Mouse (Mus musculus): ENCODE measurements at regions not wholly inside any gene's neighbourhood (a gene's known extent, or its start where the extent isn't known, plus 50 kb on each side); places are given as distances from the start of the nearest gene placed in this dataset.

DNA sequence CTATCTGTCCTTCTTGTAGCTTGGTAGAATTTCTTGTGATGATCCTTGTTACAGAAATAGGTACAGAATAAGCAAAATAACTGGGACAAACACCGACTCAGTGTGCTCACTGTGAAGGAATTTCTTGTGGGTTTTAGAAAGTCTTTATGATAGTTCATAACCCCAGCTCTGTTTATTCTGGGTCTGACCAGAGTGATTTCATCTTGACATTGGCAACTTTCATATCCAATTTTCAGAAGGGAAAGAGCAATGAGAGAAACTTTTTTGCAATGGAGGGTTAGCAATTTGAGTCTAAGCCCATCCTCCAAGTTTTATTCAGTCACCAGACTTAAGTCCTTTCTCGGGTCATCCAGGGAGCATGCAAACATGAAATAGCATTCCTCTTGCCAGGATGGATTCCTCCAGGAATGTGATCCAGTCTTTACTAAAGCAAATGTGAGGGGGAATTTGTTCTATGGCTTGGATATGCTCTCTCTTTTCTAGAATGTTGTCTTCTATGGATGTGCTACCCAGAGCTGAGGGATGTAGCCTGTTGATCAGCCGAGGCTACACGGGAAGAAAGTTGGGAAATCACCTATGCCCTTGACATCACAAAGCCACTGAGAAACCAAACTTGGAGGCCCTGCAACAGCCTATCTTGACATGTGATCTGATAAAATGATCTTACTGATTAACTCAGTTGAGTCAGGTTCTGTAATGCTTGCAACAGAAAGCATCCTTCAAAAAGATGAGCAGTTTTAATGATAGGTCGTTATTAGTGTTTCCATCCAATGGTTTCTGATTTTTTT lies 163.2 kb upstream of the Olig3 start:
- TF ChIP-seq ZMIZ1 (IDR thresholded peaks at IDR 0.05; ENCODE audit: low read depth, low read length), result no peak
- TF ChIP-seq MYC (IDR thresholded peaks at IDR 0.05; ENCODE audit: low read depth, low read length), result no peak
- TF ChIP-seq MXI1 (IDR thresholded peaks at IDR 0.05; ENCODE audit: low read depth, low read length), result no peak
- TF ChIP-seq RAD21 (IDR thresholded peaks at IDR 0.05; ENCODE audit: low read depth, low read length), result no peak
- TF ChIP-seq TAL1 (IDR thresholded peaks at IDR 0.05; ENCODE audit: low read length), result no peak
- TF ChIP-seq TBP (IDR thresholded peaks at IDR 0.05; ENCODE audit: low read depth, low read length), result no peak
- no peak for TF ChIP-seq USF2 (IDR thresholded peaks at IDR 0.05; ENCODE audit: borderline replicate concordance in 1 of 2, insufficient read depth in 1 of 2, low read depth in 1 of 2, low read length in 2 of 2)
- Histone ChIP-seq H3K9me3 (replicated peaks; ENCODE audit: insufficient read depth, low read length) (no peaks in the 10 kb centered on the region), H3K27ac (ENCODE audit: control insufficient read depth, low read depth, low read length) (no peak overlapping the region), H3K4me3 (ENCODE audit: control insufficient read depth in 1 of 2, insufficient read depth in 1 of 2, low read depth in 2 of 2, low read length in 2 of 2) (no peak overlapping the region), H3K4me1 (ENCODE audit: control insufficient read depth in 1 of 2, insufficient read depth in 2 of 2, low read length in 2 of 2) (no peaks in the 10 kb centered on the region), H3K9ac (ENCODE audit: control insufficient read depth, low read depth, low read length, poor library complexity, severe bottlenecking) (no peak overlapping the region), H3K79me2 (ENCODE audit: control insufficient read depth, insufficient read depth, low read length, poor library complexity) (no peaks in the 10 kb centered on the region), H3K36me3 (ENCODE audit: control insufficient read depth in 1 of 2, insufficient read depth in 2 of 2, low read length in 2 of 2) (no peaks in the 10 kb centered on the region), H3K27me3 (ENCODE audit: control insufficient read depth in 1 of 2, insufficient read depth in 2 of 2, low read length in 2 of 2) (peaks cover 1 to 4% of the 10 kb centered on the region in 2 experiments)
- no peak for DNase-seq (ENCODE audit: low read depth, low spot score)

DNA sequence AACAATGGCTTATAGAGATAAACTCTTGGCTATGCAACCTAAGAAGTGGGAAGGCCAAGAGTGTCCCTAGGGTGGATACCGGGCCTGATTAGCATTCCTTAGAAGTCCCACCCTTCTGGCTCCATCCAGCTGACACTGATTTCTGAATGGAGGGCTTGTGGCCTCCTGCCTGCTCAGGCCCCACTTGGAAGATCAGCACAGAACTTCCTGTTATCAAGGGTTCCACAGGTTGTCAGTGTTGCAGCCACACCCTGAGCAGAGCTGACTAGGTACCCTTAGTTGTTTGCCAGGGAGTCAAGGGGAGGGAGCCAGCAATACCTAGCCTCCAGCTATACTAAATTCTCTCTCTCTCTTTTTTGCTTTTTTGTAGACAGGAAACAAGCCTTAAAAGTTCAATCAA lies 164.1 kb upstream of the Olig3 start:
- no peaks in the 10 kb centered on the region for H3K79me2 ChIP-seq (ENCODE audit: control insufficient read depth, insufficient read depth, low read length, poor library complexity)
- peaks cover 3 to 4% of the 10 kb centered on the region in 2 experiments for H3K27me3 ChIP-seq (ENCODE audit: control insufficient read depth in 1 of 2, insufficient read depth in 2 of 2, low read length in 2 of 2)
- no peak overlapping the region for H3K4me3 ChIP-seq (ENCODE audit: control insufficient read depth in 1 of 2, insufficient read depth in 1 of 2, low read depth in 2 of 2, low read length in 2 of 2)
- DNase-seq (ENCODE audit: low read depth, low spot score), result no peak
- H3K9ac ChIP-seq (ENCODE audit: control insufficient read depth, low read depth, low read length, poor library complexity, severe bottlenecking), result no peak overlapping the region
- H3K9me3 ChIP-seq (replicated peaks; ENCODE audit: insufficient read depth, low read length), result no peaks in the 10 kb centered on the region
- no peaks in the 10 kb centered on the region for H3K36me3 ChIP-seq (ENCODE audit: control insufficient read depth in 1 of 2, insufficient read depth in 2 of 2, low read length in 2 of 2)
- no peaks in the 10 kb centered on the region for H3K4me1 ChIP-seq (ENCODE audit: control insufficient read depth in 1 of 2, insufficient read depth in 2 of 2, low read length in 2 of 2)
- no peak for TF ChIP-seq JUND (IDR thresholded peaks at IDR 0.05; ENCODE audit: low read depth, low read length)
- no peak for TF ChIP-seq NELFE (IDR thresholded peaks at IDR 0.05; ENCODE audit: low read depth, low read length)
- no peak for TF ChIP-seq HCFC1 (IDR thresholded peaks at IDR 0.05; ENCODE audit: low read depth, low read length)
- no peak for TF ChIP-seq CTCF (IDR thresholded peaks at IDR 0.05 in 2 of 3, conservative IDR thresholded peaks at IDR 0.05 in 1 of 3; ENCODE audit: control insufficient read depth in 1 of 3, insufficient read depth in 1 of 3, low read depth in 2 of 3, low read length in 3 of 3, poor library complexity in 1 of 3, severe bottlenecking in 1 of 3)
- TF ChIP-seq ELF1 (IDR thresholded peaks at IDR 0.05; ENCODE audit: low read depth, low read length), result no peak
- no peak for TF ChIP-seq POLR2AphosphoS5 (IDR thresholded peaks at IDR 0.05; ENCODE audit: borderline replicate concordance, low read depth, low read length)
- no peak for TF ChIP-seq GABPA (IDR thresholded peaks at IDR 0.05; ENCODE audit: low read depth, low read length)
- no peak for TF ChIP-seq ZKSCAN1 (IDR thresholded peaks at IDR 0.05; ENCODE audit: low read depth, low read length)
- no peak for TF ChIP-seq POLR2A (IDR thresholded peaks at IDR 0.05; ENCODE audit: control insufficient read depth in 1 of 2, insufficient read depth in 1 of 2, low read depth in 1 of 2, low read length in 2 of 2, poor library complexity in 1 of 2)
- TF ChIP-seq E2F4 (IDR thresholded peaks at IDR 0.05; ENCODE audit: borderline replicate concordance, low read depth, low read length), result no peak
- TF ChIP-seq GATA1 (IDR thresholded peaks at IDR 0.05; ENCODE audit: low read depth, low read length), result no peak
- TF ChIP-seq USF2 (IDR thresholded peaks at IDR 0.05; ENCODE audit: borderline replicate concordance in 1 of 2, insufficient read depth in 1 of 2, low read depth in 1 of 2, low read length in 2 of 2), result no peak
- no peak for TF ChIP-seq MYC (IDR thresholded peaks at IDR 0.05; ENCODE audit: low read depth, low read length)
- no peak for TF ChIP-seq EP300 (IDR thresholded peaks at IDR 0.05; ENCODE audit: low read depth in 1 of 2, low read length in 2 of 2)
- no peak for TF ChIP-seq CHD1 (IDR thresholded peaks at IDR 0.05; ENCODE audit: low read depth, low read length)
- TF ChIP-seq NRF1 (IDR thresholded peaks at IDR 0.05; ENCODE audit: insufficient read depth, low read depth, low read length, poor library complexity, severe bottlenecking), result no peak
- no peak for TF ChIP-seq SIN3A (IDR thresholded peaks at IDR 0.05; ENCODE audit: low read length)
- no peak overlapping the region for H3K27ac ChIP-seq (ENCODE audit: control insufficient read depth, low read depth, low read length)
